Mouse (Mus musculus) embryonic stem cell, embryonic (primary cell): Measurements from ENCODE around the gene Krtcap2.

Experiments
- CTCF ChIA-PET, 4 experiments: fragments of 300-600 bp in 2 of 4; fragments of 350-600 bp in 2 of 4; sonication (Branson Sonifier 250); formaldehyde crosslinking; loops; one replicate each; lab custom pipeline; 2022; ENCODE audit warnings: inconsistent platforms in 2 of 4; lab: Charles Lee
- POLR2A ChIA-PET, 4 experiments: fragments of 300-600 bp in 2 of 4; fragments of 350-600 bp in 2 of 4; sonication (Branson Sonifier 250); formaldehyde crosslinking; loops; one replicate each; lab custom pipeline; 2022; ENCODE audit warnings: antibody characterized with exemption in 4 of 4, inconsistent platforms in 1 of 4; lab: Charles Lee

Gene Krtcap2

GRCm38 (mm10) chr3:89245688-89246171 is at the start of gene Krtcap2:
Krtcap2 (plus strand) TSS chr3:89245966.
- ChIA-PET POLR2A (interaction anchor here in 3 of 4 experiments (0.6 to 5.1 kb wide), 20 partner anchors 9 to 872 kb away, joined by 3 to 22 read pairs (median 4); partner anchors contain the start of genes Mtx1 (in 2 of the 3), Efna1 (in 1 of the 3), Fam189b (in 1 of the 3) and Fdps (in 1 of the 3)), CTCF (interaction anchor here (0.5 to 5.0 kb wide), 45 partner anchors 10 to 504 kb away, joined by 3 to 81 read pairs (median 4); partner anchors contain the start of genes Efna1 (in 3 of the 4), Mtx1 (in 3 of the 4), Scamp3 (in 2 of the 4) and Cks1b (in 1 of the 4))

GRCm38 (mm10) chr3:89195979-89196877 is 49.5 kb upstream of the Krtcap2 start:
- POLR2A ChIA-PET, result interaction anchor here (0.5 to 2.0 kb wide), 23 partner anchors 8 to 717 kb away, joined by 3 to 7 read pairs (median 3); partner anchors contain the start of genes Fam189b (in 3 of the 4), Fdps (in 2 of the 4), Gm43738 (in 1 of the 4) and Il6ra (in 1 of the 4)

GRCm38 (mm10) chr3:89199839-89200238 is 45.9 kb upstream of the Krtcap2 start:
- ChIA-PET CTCF (interaction anchor here in 1 of 4 experiments (0.7 kb wide), 2 partner anchors 14 to 49 kb away, joined by 3 read pairs; no protein-coding TSS in a partner anchor), POLR2A (interaction anchor here in 2 of 4 experiments (0.7 to 4.8 kb wide), 7 partner anchors 8 to 511 kb away, joined by 3 to 31 read pairs (median 9); partner anchors contain the start of genes Mtx1 (in 1 of the 2) and Thbs3 (in 1 of the 2))

More at GRCm38 (mm10) chr3:89195979-89196877, 49.5 kb upstream of the Krtcap2 start:
- CTCF ChIA-PET, result interaction anchor here (0.6 to 1.4 kb wide), 8 partner anchors 10 to 247 kb away, joined by 3 to 8 read pairs (median 3); no protein-coding TSS in a partner anchor

GRCm38 (mm10) chr3:89202253-89203141 is 43.3 kb upstream of the Krtcap2 start, which contains the start of gene Gba:
Gba (plus strand) TSS chr3:89202928.
- CTCF ChIA-PET, result interaction anchor here in 2 of 4 experiments (0.7 to 1.0 kb wide), 2 partner anchors 9 to 754 kb away, joined by 3 read pairs; no protein-coding TSS in a partner anchor
- POLR2A ChIA-PET, result interaction anchor here (0.5 to 4.8 kb wide), 30 partner anchors 8 to 914 kb away, joined by 3 to 31 read pairs (median 4); partner anchors contain the start of genes Scamp3 (in 2 of the 4), Thbs3 (in 2 of the 4), Clk2 (in 1 of the 4) and Fam189b (in 1 of the 4)

- ChIA-PET CTCF (interaction anchor here in 2 of 4 experiments (0.5 to 0.7 kb wide), 3 partner anchors 91 to 1196 kb away, joined by 3 to 6 read pairs (median 4); no protein-coding TSS in a partner anchor), POLR2A (interaction anchor here (0.5 to 4.8 kb wide), 29 partner anchors 7 to 915 kb away, joined by 3 to 31 read pairs (median 4); partner anchors contain the start of genes Scamp3 (in 2 of the 4), Thbs3 (in 2 of the 4), Clk2 (in 1 of the 4) and Fam189b (in 1 of the 4))
Measured at GRCm38 (mm10) chr3:89203142-89203514, 42.6 kb upstream of the Krtcap2 start.

- CTCF ChIA-PET, result interaction anchor here in 1 of 4 experiments (1.5 kb wide), 1 partner anchor 40 kb away, joined by 3 read pairs; the partner anchor contains the start of genes Krtcap2 and Trim46
- POLR2A ChIA-PET, result interaction anchor here (0.5 to 1.4 kb wide), 6 partner anchors 8 to 250 kb away, joined by 3 to 5 read pairs (median 3); partner anchors contain the start of genes Fam189b (in 1 of the 4) and Thbs3 (in 1 of the 4)
Measured at GRCm38 (mm10) chr3:89206079-89206478, 39.7 kb upstream of the Krtcap2 start.

GRCm38 (mm10) chr3:89206695-89207094 is 39.1 kb upstream of the Krtcap2 start:
- ChIA-PET CTCF (interaction anchor here in 1 of 4 experiments (1.5 kb wide), 1 partner anchor 39 kb away, joined by 3 read pairs; the partner anchor contains the start of genes Krtcap2 and Trim46), POLR2A (interaction anchor here in 3 of 4 experiments (0.5 to 1.6 kb wide), 6 partner anchors 8 to 249 kb away, joined by 3 to 5 read pairs (median 3); partner anchors contain the start of genes Fam189b (in 1 of the 3) and Thbs3 (in 1 of the 3))

GRCm38 (mm10) chr3:89208075-89208657 is 37.6 kb upstream of the Krtcap2 start:
- CTCF ChIA-PET, result no interaction called here
- POLR2A ChIA-PET, result interaction anchor here in 2 of 4 experiments (0.9 to 2.2 kb wide), 6 partner anchors 12 to 31 kb away, joined by 3 to 6 read pairs (median 4); partner anchors contain the start of genes Scamp3 (in 2 of the 2) and Fam189b (in 1 of the 2)

GRCm38 (mm10) chr3:89208736-89209135 is 37.0 kb upstream of the Krtcap2 start:
- POLR2A ChIA-PET, result interaction anchor here in 2 of 4 experiments (0.9 to 4.1 kb wide), 7 partner anchors 13 to 73 kb away, joined by 3 to 19 read pairs (median 4); partner anchors contain the start of genes Scamp3 (in 2 of the 2) and Fam189b (in 1 of the 2)
- CTCF ChIA-PET, result interaction anchor here in 1 of 4 experiments (0.8 kb wide), 1 partner anchor 84 kb away, joined by 3 read pairs; no protein-coding TSS in a partner anchor

- ChIA-PET POLR2A (interaction anchor here in 3 of 4 experiments (0.6 to 4.1 kb wide), 14 partner anchors 8 to 117 kb away, joined by 3 to 19 read pairs (median 4); partner anchors contain the start of genes Fam189b (in 1 of the 3), Gba (in 1 of the 3), Mtx1 (in 1 of the 3) and Rusc1 (in 1 of the 3)), CTCF (interaction anchor here in 1 of 4 experiments (1.0 kb wide), 1 partner anchor 16 kb away, joined by 3 read pairs; no protein-coding TSS in a partner anchor)
Measured at GRCm38 (mm10) chr3:89209731-89210130, 36.0 kb upstream of the Krtcap2 start.

- CTCF ChIA-PET, result interaction anchor here in 2 of 4 experiments (0.6 to 1.0 kb wide), 2 partner anchors 16 to 26 kb away, joined by 3 read pairs; no protein-coding TSS in a partner anchor
- POLR2A ChIA-PET, result interaction anchor here in 3 of 4 experiments (0.8 to 4.1 kb wide), 18 partner anchors 9 to 117 kb away, joined by 3 to 19 read pairs (median 4); partner anchors contain the start of genes Clk2 (in 1 of the 3), Fam189b (in 1 of the 3), Gba (in 1 of the 3) and Krtcap2 (in 1 of the 3)
Measured at GRCm38 (mm10) chr3:89210162-89210561, 35.6 kb upstream of the Krtcap2 start.

GRCm38 (mm10) chr3:89210731-89211130 is 35.0 kb upstream of the Krtcap2 start:
- ChIA-PET POLR2A (interaction anchor here in 3 of 4 experiments (0.6 to 4.1 kb wide), 19 partner anchors 8 to 118 kb away, joined by 3 to 19 read pairs (median 4); partner anchors contain the start of genes Fam189b (in 2 of the 3), Gba (in 2 of the 3), Clk2 (in 1 of the 3) and Krtcap2 (in 1 of the 3)), CTCF (interaction anchor here in 1 of 4 experiments (0.6 kb wide), 1 partner anchor 26 kb away, joined by 3 read pairs; no protein-coding TSS in a partner anchor)

GRCm38 (mm10) chr3:89213803-89214530 is 31.8 kb upstream of the Krtcap2 start:
- ChIA-PET CTCF (interaction anchor here in 3 of 4 experiments (0.6 to 2.0 kb wide), 9 partner anchors 12 to 107 kb away, joined by 3 to 17 read pairs (median 3); partner anchors contain the start of gene Fam189b (in 1 of the 3)), POLR2A (interaction anchor here (0.5 to 3.8 kb wide), 49 partner anchors 8 to 868 kb away, joined by 3 to 58 read pairs (median 4); partner anchors contain the start of genes Gba (in 4 of the 4), Scamp3 (in 3 of the 4), Mtx1 (in 2 of the 4) and Cks1b (in 1 of the 4))
